Mouse (Mus musculus) hindbrain, embryonic 14.5 days (tissue): ENCODE results near the gene Zyx. TPM values are rescaled to one million over a fixed set of nuclear protein-coding genes. Genes with fewer than 3 reads are reported as not detected.

ENCODE experiments used
- ATAC-seq: fragments of 200-750 bp; cut with Nextera tagmentation; 2 replicates; pipeline ENCODE4 v1.8.0; 2017; ENCODE audit warnings: moderate number of reproducible peaks, mild to moderate bottlenecking, moderate TSS enrichment, moderate library complexity; ENCODE audit not compliant: low FRiP score
- DNase-seq: peaks from one replicate; pipeline ENCODE4 v3.0.0-alpha.2; 2015; ENCODE audit warnings: low spot score
- H3K27ac ChIP-seq: fragments of 300-500 bp; sonication (generic); 2 replicates; pipeline ENCODE4 v1.5.1; 2014; ENCODE audit warnings: mild to moderate bottlenecking, moderate library complexity
- H3K27me3 ChIP-seq: fragments of 300-500 bp; sonication (generic); 2 replicates; pipeline ENCODE4 v1.6.1; 2014; ENCODE audit warnings: mild to moderate bottlenecking, low read length, mixed read lengths; ENCODE audit not compliant: control insufficient read depth, insufficient read depth
- H3K36me3 ChIP-seq: fragments of 300-500 bp; sonication (generic); replicated peaks from 2 replicates; pipeline ENCODE4 v1.6.1; 2014; ENCODE audit not compliant: control insufficient read depth, insufficient read depth
- H3K4me1 ChIP-seq: fragments of 300-500 bp; sonication (generic); replicated peaks from 2 replicates; pipeline ENCODE4 v1.6.1; 2014; ENCODE audit warnings: antibody characterized with exemption, low read length, mixed read lengths; ENCODE audit not compliant: control insufficient read depth, insufficient read depth
- H3K4me2 ChIP-seq: fragments of 300-500 bp; sonication (generic); replicated peaks from 2 replicates; pipeline ENCODE4 v1.6.1; 2014; ENCODE audit warnings: mild to moderate bottlenecking, moderate library complexity
- H3K4me3 ChIP-seq: fragments of 300-500 bp; sonication (generic); replicated peaks from 2 replicates; pipeline ENCODE4 v1.5.1; 2014; ENCODE audit warnings: mild to moderate bottlenecking, low read length
- H3K9ac ChIP-seq: fragments of 300-500 bp; sonication (generic); 2 replicates; pipeline ENCODE4 v1.6.1; 2014
- H3K9me3 ChIP-seq: fragments of 300-500 bp; sonication (generic); 2 replicates; pipeline ENCODE4 v1.6.1; 2016; ENCODE audit warnings: low read length; ENCODE audit not compliant: control insufficient read depth
- WGBS: fragments of 180-500 bp; shearing (Covaris S2); extraction: QIAGEN DNeasy Blood & Tissue Kit; methylation state at CpG from one replicate; pipeline ENCODE4 v1.1.7; 2014; 5-methylcytosine and 5-hydroxymethylcytosine counted together
- polyA plus RNA-seq: library from polyadenylated mRNA; unstranded; fragments of >200 nt; fragmentation: Nextera tagmentation; extraction: Ambion mirVana; gene quantifications from 2 replicates; pipeline ENCODE4 v1.2.1, GENCODE M21; 2014

Zyx gene
- 56.6 and 60.3 TPM in 2 replicates for polyA plus RNA-seq

- H3K9me3 ChIP-seq: no peaks in the 10 kb centered on the region
- H3K4me3 ChIP-seq: peak within 1 kb of the TSS; percentile 94
- peak within 1 kb of the TSS; percentile 91 for H3K9ac ChIP-seq
- H3K4me1 ChIP-seq: peaks cover 22% of the 10 kb centered on the region
- H3K4me2 ChIP-seq: peak within 1 kb of the TSS; percentile 83
- peak within 1 kb of the TSS; percentile 79 for H3K27ac ChIP-seq
- ATAC-seq (peak; percentile 93), DNase-seq (peak; percentile 73)
- under 1% methylated on average over 26 of the region's 36 CpGs for WGBS
- 0 out of 2 replicates have a peak, but pooled peaks cover 11% of the 10 kb centered on the region for H3K36me3 ChIP-seq
- no peaks in the 10 kb centered on the region for H3K27me3 ChIP-seq
Observed at GRCm38 (mm10) chr6:42349426-42350020, at the start of gene Zyx. Gene Zyx (plus strand): TSS chr6:42349630.

GRCm38 (mm10) chr6:42309816-42310378, 39.5 kb upstream of the Zyx start:
- peaks cover 74% of the 10 kb centered on the region for H3K36me3 ChIP-seq

GRCm38 (mm10) chr6:42310427-42311053, 38.9 kb upstream of the Zyx start:
- Histone ChIP-seq H3K9me3 (no peaks in the 10 kb centered on the region), H3K9ac (no peak overlapping the region), H3K27ac (no peak overlapping the region), H3K36me3 (peaks cover 77% of the 10 kb centered on the region), H3K27me3 (no peaks in the 10 kb centered on the region), H3K4me2 (no peak overlapping the region), H3K4me1 (no peaks in the 10 kb centered on the region), H3K4me3 (no peak overlapping the region)
- 94% methylated on average over 2 of the region's 2 CpGs for WGBS
- DNase-seq (no peak), ATAC-seq (no peak)

More at GRCm38 (mm10) chr6:42309816-42310378, 39.5 kb upstream of the Zyx start:
- ATAC-seq (no peak), DNase-seq (no peak)
- no peak overlapping the region for H3K4me2 ChIP-seq
- H3K4me3 ChIP-seq: no peak overlapping the region
- 51% methylated on average over 8 of the region's 8 CpGs for WGBS
- H3K27me3 ChIP-seq: no peaks in the 10 kb centered on the region
- H3K9ac ChIP-seq: no peak overlapping the region
- no peak overlapping the region for H3K27ac ChIP-seq
- H3K4me1 ChIP-seq: no peaks in the 10 kb centered on the region
- H3K9me3 ChIP-seq: no peaks in the 10 kb centered on the region

GRCm38 (mm10) chr6:42318293-42318692, 31.1 kb upstream of the Zyx start:
- Histone ChIP-seq H3K36me3 (peaks cover 59% of the 10 kb centered on the region), H3K4me3 (no peak overlapping the region), H3K4me2 (no peak overlapping the region), H3K27me3 (no peaks in the 10 kb centered on the region), H3K27ac (no peak overlapping the region), H3K9ac (no peak overlapping the region), H3K9me3 (no peaks in the 10 kb centered on the region), H3K4me1 (peaks cover 16% of the 10 kb centered on the region)
- DNase-seq: no peak
- 94% methylated on average over 4 of the region's 4 CpGs for WGBS
- ATAC-seq: no peak

- Histone ChIP-seq H3K27me3 (no peaks in the 10 kb centered on the region), H3K4me1 (peaks cover 16% of the 10 kb centered on the region), H3K4me2 (peak overlapping the region; percentile 89), H3K4me3 (peak overlapping the region; percentile 76), H3K9me3 (no peaks in the 10 kb centered on the region), H3K36me3 (peaks cover 18% of the 10 kb centered on the region), H3K27ac (peak overlapping the region; percentile 90), H3K9ac (peak overlapping the region; percentile 91)
- DNase-seq (peak; percentile 28), ATAC-seq (peak; percentile 51; the same call in 1 of the 2 replicates)
- 1% methylated on average over 28 of the region's 28 CpGs for WGBS
Observed at GRCm38 (mm10) chr6:42323371-42324066, 25.9 kb upstream of the Zyx start.

GRCm38 (mm10) chr6:42324067-42324481, 25.4 kb upstream of the Zyx start:
- peak; percentile 32 for DNase-seq
- peak overlapping the region; percentile 89 for H3K4me2 ChIP-seq
- H3K4me1 ChIP-seq: peaks cover 16% of the 10 kb centered on the region
- H3K9me3 ChIP-seq: no peaks in the 10 kb centered on the region
- peak; percentile 64 for ATAC-seq
- H3K9ac ChIP-seq: peak overlapping the region; percentile 91
- WGBS: 2% methylated on average over 19 of the region's 32 CpGs
- H3K36me3 ChIP-seq: peaks cover 13% of the 10 kb centered on the region; the same call in 1 of the 2 replicates
- peak overlapping the region; percentile 76 for H3K4me3 ChIP-seq
- peak overlapping the region; percentile 90 for H3K27ac ChIP-seq
- H3K27me3 ChIP-seq: no peaks in the 10 kb centered on the region

- peaks cover 16% of the 10 kb centered on the region for H3K4me1 ChIP-seq
- peak within 1 kb of the TSS; percentile 89 for H3K4me2 ChIP-seq
- peak; percentile 91 for ATAC-seq
- WGBS: under 1% methylated on average over 51 of the region's 68 CpGs
- DNase-seq: peak; percentile 67
- H3K36me3 ChIP-seq: peaks cover 9% of the 10 kb centered on the region; the same call in 1 of the 2 replicates
- peak within 1 kb of the TSS; percentile 76 for H3K4me3 ChIP-seq
- H3K27ac ChIP-seq: peak within 1 kb of the TSS; percentile 90
- no peaks in the 10 kb centered on the region for H3K9me3 ChIP-seq
- H3K9ac ChIP-seq: peak within 1 kb of the TSS; percentile 91
- no peaks in the 10 kb centered on the region for H3K27me3 ChIP-seq
Observed at GRCm38 (mm10) chr6:42324482-42325267, 24.8 kb upstream of the Zyx start, which contains the start of gene Fam131b. Gene Fam131b (minus strand): TSS chr6:42324643.

GRCm38 (mm10) chr6:42325268-42325609, 24.2 kb upstream of the Zyx start:
- Histone ChIP-seq H3K4me3 (peak overlapping the region; percentile 76), H3K9ac (peak overlapping the region; percentile 91; the same call in 1 of the 2 replicates), H3K4me1 (peaks cover 16% of the 10 kb centered on the region), H3K27me3 (no peaks in the 10 kb centered on the region), H3K9me3 (no peaks in the 10 kb centered on the region), H3K27ac (peak overlapping the region; percentile 90), H3K36me3 (peaks cover 3% of the 10 kb centered on the region; the same call in 1 of the 2 replicates), H3K4me2 (peak overlapping the region; percentile 89)
- ATAC-seq (no peak), DNase-seq (peak; percentile 77)
- under 1% methylated on average over 7 of the region's 7 CpGs for WGBS
